Mouse (Mus musculus): Measurements from ENCODE around the gene Eva1a. TPM values are rescaled to one million over a fixed set of nuclear protein-coding genes. Genes with fewer than 3 reads are reported as not detected.

Gene Eva1a
- polyA plus RNA-seq, 1 experiment from 2014 or later, result 22.3 TPM

- Histone ChIP-seq H3K4me2 (ENCODE audit: low read length) (no peak overlapping the region), H3K27ac (ENCODE audit: low read depth) (no peak overlapping the region), H3K4me1 (replicated peaks; ENCODE audit: control insufficient read depth, insufficient read depth, low read length) (no peaks in the 10 kb centered on the region), H3K36me3 (ENCODE audit: control insufficient read depth, insufficient read depth, low read length) (no peaks in the 10 kb centered on the region), H3K9me3 (ENCODE audit: control insufficient read depth, low read length) (no peaks in the 10 kb centered on the region), H3K27me3 (replicated peaks; ENCODE audit: control insufficient read depth, insufficient read depth, low read length) (no peaks in the 10 kb centered on the region), H3K9ac (ENCODE audit: low read length) (no peak overlapping the region), H3K4me3 (ENCODE audit: low read depth, low read length) (no peak overlapping the region)
- WGBS, result 73% methylated on average over 6 of the region's 6 CpGs
- DNase-seq (ENCODE audit: low spot score), result no peak
- ATAC-seq (replicated peaks; ENCODE audit: low FRiP score, low TSS enrichment, low read depth), result peak; percentile 51; the same call in 1 of the 2 replicates
Observed at GRCm38 (mm10) chr6:82052047-82052725, 11.3 kb downstream of the Eva1a start.

DNA sequence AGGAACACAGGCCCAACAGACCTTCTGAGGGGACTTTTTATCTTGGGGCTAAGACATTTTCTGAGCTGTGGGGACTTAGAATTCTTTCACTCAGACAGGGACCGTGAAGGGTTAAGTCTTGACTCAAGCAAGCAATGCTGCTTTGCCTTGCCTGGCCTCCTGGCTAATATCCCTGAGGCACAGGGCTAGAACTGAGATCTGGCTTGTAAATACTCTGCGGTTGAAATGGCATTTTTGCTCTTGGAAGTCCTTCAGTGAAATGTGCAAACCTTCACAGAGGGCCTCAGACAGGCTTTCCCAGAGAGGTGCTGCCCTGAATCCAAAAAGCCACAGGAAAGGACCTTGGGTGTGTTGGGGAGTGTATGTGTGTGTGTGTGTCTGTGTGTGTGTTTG lies 11.9 kb downstream of the Eva1a start:
- H3K4me1 ChIP-seq (replicated peaks; ENCODE audit: control insufficient read depth, insufficient read depth, low read length), result no peaks in the 10 kb centered on the region
- no peak overlapping the region for H3K4me2 ChIP-seq (ENCODE audit: low read length)
- H3K27ac ChIP-seq (ENCODE audit: low read depth), result no peak overlapping the region
- no peak overlapping the region for H3K4me3 ChIP-seq (ENCODE audit: low read depth, low read length)
- H3K36me3 ChIP-seq (ENCODE audit: control insufficient read depth, insufficient read depth, low read length), result no peaks in the 10 kb centered on the region
- H3K27me3 ChIP-seq (replicated peaks; ENCODE audit: control insufficient read depth, insufficient read depth, low read length), result no peaks in the 10 kb centered on the region
- H3K9me3 ChIP-seq (ENCODE audit: control insufficient read depth, low read length), result no peaks in the 10 kb centered on the region
- ATAC-seq (replicated peaks; ENCODE audit: low FRiP score, low TSS enrichment, low read depth) (no peak), DNase-seq (ENCODE audit: low spot score) (no peak)
- WGBS, result 47% methylated on average over 2 of the region's 2 CpGs
- H3K9ac ChIP-seq (ENCODE audit: low read length), result no peak overlapping the region

DNA sequence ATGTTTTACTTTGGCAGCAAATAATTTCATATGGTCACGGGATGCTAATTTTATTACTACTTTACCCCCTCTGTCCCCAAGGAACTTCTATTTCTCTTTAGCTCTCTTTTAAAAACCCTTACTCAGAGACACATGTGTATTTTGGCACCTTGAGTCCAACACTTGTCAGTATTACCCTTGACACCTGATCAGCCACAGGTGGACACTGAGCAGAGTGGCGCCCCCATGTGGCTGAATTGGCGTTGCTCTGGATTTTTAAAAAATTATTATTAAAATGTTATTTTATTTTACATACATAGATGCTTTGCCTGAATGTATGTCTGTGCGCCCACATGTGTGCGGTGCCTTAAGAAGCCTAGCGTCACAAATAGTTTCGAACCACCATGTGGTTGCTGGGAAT lies 14.0 kb downstream of the Eva1a start:
- H3K4me2 ChIP-seq (ENCODE audit: low read length), result no peak overlapping the region
- H3K27me3 ChIP-seq (replicated peaks; ENCODE audit: control insufficient read depth, insufficient read depth, low read length), result no peaks in the 10 kb centered on the region
- no peaks in the 10 kb centered on the region for H3K9me3 ChIP-seq (ENCODE audit: control insufficient read depth, low read length)
- no peaks in the 10 kb centered on the region for H3K4me1 ChIP-seq (replicated peaks; ENCODE audit: control insufficient read depth, insufficient read depth, low read length)
- DNase-seq (ENCODE audit: low spot score), result no peak
- no peak overlapping the region for H3K27ac ChIP-seq (ENCODE audit: low read depth)
- 74% methylated on average over 7 of the region's 7 CpGs for WGBS
- no peak for ATAC-seq (replicated peaks; ENCODE audit: low FRiP score, low TSS enrichment, low read depth)
- no peak overlapping the region for H3K4me3 ChIP-seq (ENCODE audit: low read depth, low read length)
- no peaks in the 10 kb centered on the region for H3K36me3 ChIP-seq (ENCODE audit: control insufficient read depth, insufficient read depth, low read length)
- H3K9ac ChIP-seq (ENCODE audit: low read length), result no peak overlapping the region

DNA sequence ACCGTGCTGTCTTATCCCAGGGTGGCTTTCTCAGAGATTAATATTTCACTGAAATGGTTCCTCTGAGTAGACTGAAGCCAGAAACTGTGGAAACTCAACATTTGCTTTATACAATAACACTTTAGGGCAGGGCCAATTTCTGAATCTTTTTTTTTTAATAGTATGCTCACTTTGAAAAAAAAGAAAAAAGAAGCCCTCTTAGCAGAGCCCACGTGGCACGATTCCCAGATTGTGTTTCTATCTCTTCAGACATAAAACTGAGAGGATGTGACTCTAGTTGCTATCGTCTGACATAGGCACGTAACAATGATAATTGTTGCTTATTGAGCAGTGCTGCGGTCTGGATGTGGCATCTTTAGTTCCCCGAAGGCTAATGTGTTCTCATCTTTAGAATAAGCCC lies 19.1 kb downstream of the Eva1a start:
- 67% methylated on average over 7 of the region's 7 CpGs for WGBS
- DNase-seq (ENCODE audit: low spot score) (no peak), ATAC-seq (replicated peaks; ENCODE audit: low FRiP score, low TSS enrichment, low read depth) (no peak)
- H3K4me2 ChIP-seq (ENCODE audit: low read length), result no peak overlapping the region
- H3K4me3 ChIP-seq (ENCODE audit: low read depth, low read length), result no peak overlapping the region
- no peak overlapping the region for H3K27ac ChIP-seq (ENCODE audit: low read depth)
- no peak overlapping the region for H3K9ac ChIP-seq (ENCODE audit: low read length)
- no peaks in the 10 kb centered on the region for H3K36me3 ChIP-seq (ENCODE audit: control insufficient read depth, insufficient read depth, low read length)
- no peaks in the 10 kb centered on the region for H3K9me3 ChIP-seq (ENCODE audit: control insufficient read depth, low read length)
- H3K4me1 ChIP-seq (replicated peaks; ENCODE audit: control insufficient read depth, insufficient read depth, low read length), result no peaks in the 10 kb centered on the region
- H3K27me3 ChIP-seq (replicated peaks; ENCODE audit: control insufficient read depth, insufficient read depth, low read length), result no peaks in the 10 kb centered on the region

- Histone ChIP-seq H3K4me1 (replicated peaks; ENCODE audit: control insufficient read depth, insufficient read depth, low read length) (no peaks in the 10 kb centered on the region), H3K9me3 (ENCODE audit: control insufficient read depth, low read length) (no peaks in the 10 kb centered on the region), H3K27me3 (replicated peaks; ENCODE audit: control insufficient read depth, insufficient read depth, low read length) (no peaks in the 10 kb centered on the region), H3K36me3 (ENCODE audit: control insufficient read depth, insufficient read depth, low read length) (no peaks in the 10 kb centered on the region), H3K4me2 (ENCODE audit: low read length) (no peak overlapping the region), H3K9ac (ENCODE audit: low read length) (no peak overlapping the region), H3K27ac (ENCODE audit: low read depth) (no peak overlapping the region), H3K4me3 (ENCODE audit: low read depth, low read length) (no peak overlapping the region)
- no peak for DNase-seq (ENCODE audit: low spot score)
- WGBS, result 75% methylated on average over 5 of the region's 5 CpGs
- ATAC-seq (replicated peaks; ENCODE audit: low FRiP score, low TSS enrichment, low read depth), result no peak
Observed at GRCm38 (mm10) chr6:82065230-82065629, 24.4 kb downstream of the Eva1a start.

DNA sequence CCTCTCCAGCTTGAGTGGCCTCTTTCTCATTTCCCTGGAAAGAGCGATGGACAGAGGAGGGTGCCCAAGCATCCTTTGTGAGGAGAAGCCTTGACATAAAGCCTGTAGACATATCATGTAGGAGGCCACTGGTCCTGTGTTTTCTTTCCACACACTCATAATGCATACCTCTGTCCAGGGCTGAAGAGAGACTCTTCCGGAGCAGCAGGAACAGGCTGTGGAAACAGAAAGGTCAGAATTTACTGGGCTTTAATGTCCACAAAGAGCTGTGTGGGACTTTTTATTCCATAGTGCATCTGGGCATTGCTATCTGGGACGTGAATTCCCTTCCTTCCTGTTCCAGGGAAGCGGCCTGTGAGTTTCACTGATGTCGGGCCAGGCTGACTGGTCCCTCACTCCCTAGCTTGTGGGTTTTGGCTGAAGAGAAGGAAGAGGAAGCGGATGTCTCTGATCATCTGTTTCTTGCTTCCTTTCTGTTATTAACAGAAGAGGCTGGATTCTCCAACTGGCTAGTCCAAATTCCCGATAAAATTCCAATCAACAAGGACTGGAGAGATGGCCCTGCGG lies 25.8 kb downstream of the Eva1a start:
- Histone ChIP-seq H3K4me3 (ENCODE audit: low read depth, low read length) (no peak overlapping the region), H3K4me1 (replicated peaks; ENCODE audit: control insufficient read depth, insufficient read depth, low read length) (no peaks in the 10 kb centered on the region), H3K27ac (ENCODE audit: low read depth) (no peak overlapping the region), H3K36me3 (ENCODE audit: control insufficient read depth, insufficient read depth, low read length) (0 out of 2 replicates have a peak, but pooled peaks cover 4% of the 10 kb centered on the region), H3K27me3 (replicated peaks; ENCODE audit: control insufficient read depth, insufficient read depth, low read length) (no peaks in the 10 kb centered on the region), H3K9ac (ENCODE audit: low read length) (no peak overlapping the region), H3K9me3 (ENCODE audit: control insufficient read depth, low read length) (no peaks in the 10 kb centered on the region), H3K4me2 (ENCODE audit: low read length) (no peak overlapping the region)
- ATAC-seq (replicated peaks; ENCODE audit: low FRiP score, low TSS enrichment, low read depth) (no peak), DNase-seq (ENCODE audit: low spot score) (no peak)
- 88% methylated on average over 8 of the region's 8 CpGs for WGBS

DNA sequence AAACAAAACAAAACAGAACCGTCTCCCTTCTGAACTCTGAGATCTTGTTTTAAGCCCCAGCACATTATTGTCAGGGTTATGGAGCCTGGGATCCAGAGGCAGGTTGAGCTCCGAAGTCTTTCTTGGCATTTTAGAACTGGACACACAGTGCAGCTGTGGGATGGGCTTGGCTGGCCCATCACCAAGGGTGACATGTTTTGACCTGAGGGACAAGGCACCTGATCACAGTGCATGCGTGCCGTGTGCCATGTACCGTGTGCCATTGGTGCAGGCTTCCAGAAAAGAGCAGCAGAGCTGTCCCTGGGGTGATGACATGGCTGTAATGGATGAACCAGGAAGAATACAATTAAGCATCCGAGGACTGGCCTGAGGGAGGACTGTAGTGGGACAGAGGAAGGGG lies 29.6 kb downstream of the Eva1a start:
- Histone ChIP-seq H3K36me3 (ENCODE audit: control insufficient read depth, insufficient read depth, low read length) (peaks cover 19% of the 10 kb centered on the region), H3K27me3 (replicated peaks; ENCODE audit: control insufficient read depth, insufficient read depth, low read length) (no peaks in the 10 kb centered on the region), H3K9me3 (ENCODE audit: control insufficient read depth, low read length) (peaks cover 4% of the 10 kb centered on the region; the same call in 1 of the 2 replicates), H3K4me3 (ENCODE audit: low read depth, low read length) (no peak overlapping the region), H3K27ac (ENCODE audit: low read depth) (no peak overlapping the region), H3K4me1 (replicated peaks; ENCODE audit: control insufficient read depth, insufficient read depth, low read length) (no peaks in the 10 kb centered on the region), H3K9ac (ENCODE audit: low read length) (no peak overlapping the region), H3K4me2 (ENCODE audit: low read length) (no peak overlapping the region)
- DNase-seq (ENCODE audit: low spot score) (no peak), ATAC-seq (replicated peaks; ENCODE audit: low FRiP score, low TSS enrichment, low read depth) (no peak)
- 80% methylated on average over 6 of the region's 6 CpGs for WGBS

DNA sequence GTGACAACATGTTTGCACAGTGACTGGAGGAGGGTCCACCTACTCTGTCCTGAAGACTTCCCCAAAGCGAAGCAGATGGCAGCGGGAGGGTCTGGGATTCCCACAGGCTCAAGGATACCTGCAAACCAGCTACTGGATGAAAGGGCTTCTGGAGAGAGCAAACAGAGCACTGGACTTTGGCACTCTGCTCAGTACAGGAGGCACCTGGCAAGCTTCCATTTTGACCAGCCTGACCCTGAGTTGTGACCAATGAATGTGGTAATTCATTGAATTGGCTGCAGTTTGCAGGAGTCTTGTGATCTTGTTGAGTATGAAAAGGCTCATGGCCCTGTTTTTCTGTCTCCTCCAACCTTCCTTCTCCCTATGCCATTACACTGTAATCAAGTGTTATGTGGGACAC lies 32.2 kb downstream of the Eva1a start:
- ATAC-seq (replicated peaks; ENCODE audit: low FRiP score, low TSS enrichment, low read depth) (no peak), DNase-seq (ENCODE audit: low spot score) (no peak)
- Histone ChIP-seq H3K9me3 (ENCODE audit: control insufficient read depth, low read length) (peaks cover 4% of the 10 kb centered on the region; the same call in 1 of the 2 replicates), H3K27me3 (replicated peaks; ENCODE audit: control insufficient read depth, insufficient read depth, low read length) (no peaks in the 10 kb centered on the region), H3K4me1 (replicated peaks; ENCODE audit: control insufficient read depth, insufficient read depth, low read length) (no peaks in the 10 kb centered on the region), H3K27ac (ENCODE audit: low read depth) (no peak overlapping the region), H3K4me3 (ENCODE audit: low read depth, low read length) (no peak overlapping the region), H3K9ac (ENCODE audit: low read length) (no peak overlapping the region), H3K36me3 (ENCODE audit: control insufficient read depth, insufficient read depth, low read length) (peaks cover 19% of the 10 kb centered on the region), H3K4me2 (ENCODE audit: low read length) (no peak overlapping the region)
- 88% methylated on average over 2 of the region's 2 CpGs for WGBS

GRCm38 (mm10) chr6:82073567-82073966 lies 32.7 kb downstream of the Eva1a start:
- Histone ChIP-seq H3K9ac (ENCODE audit: low read length) (no peak overlapping the region), H3K27ac (ENCODE audit: low read depth) (no peak overlapping the region), H3K27me3 (replicated peaks; ENCODE audit: control insufficient read depth, insufficient read depth, low read length) (no peaks in the 10 kb centered on the region), H3K4me2 (ENCODE audit: low read length) (no peak overlapping the region), H3K4me3 (ENCODE audit: low read depth, low read length) (no peak overlapping the region), H3K36me3 (ENCODE audit: control insufficient read depth, insufficient read depth, low read length) (peaks cover 19% of the 10 kb centered on the region), H3K4me1 (replicated peaks; ENCODE audit: control insufficient read depth, insufficient read depth, low read length) (no peaks in the 10 kb centered on the region), H3K9me3 (ENCODE audit: control insufficient read depth, low read length) (peaks cover 4% of the 10 kb centered on the region; the same call in 1 of the 2 replicates)
- DNase-seq (ENCODE audit: low spot score) (no peak), ATAC-seq (replicated peaks; ENCODE audit: low FRiP score, low TSS enrichment, low read depth) (no peak)
- 93% methylated on average over 3 of the region's 3 CpGs for WGBS
